Mouse (Mus musculus) c-Kit-negative CD71-positive TER-119-positive erythroid progenitor cells, embryonic 14.5 days (primary cell): Measurements from ENCODE around the gene Col24a1.
A peak's percentile ranks its signal among the peaks of the same experiment; 100 is the strongest.

Experiments used
- DNase-seq: peaks from one replicate; pipeline ENCODE4 v3.0.0-alpha.2; 2013; ENCODE audit warnings: low read depth, low spot score

The Col24a1 gene

GRCm38 (mm10) chr3:145559675-145560074 lies 267.4 kb downstream of the Col24a1 start:
- DNase-seq = no peak

- DNase-seq = no peak
These were observed 267.8 kb downstream of the Col24a1 start for GRCm38 (mm10) chr3:145560117-145560516.

GRCm38 (mm10) chr3:145574468-145574867 lies 282.2 kb downstream of the Col24a1 start:
- DNase-seq = no peak

- no peak for DNase-seq
These were observed 283.1 kb downstream of the Col24a1 start for GRCm38 (mm10) chr3:145575340-145575739.

DNA sequence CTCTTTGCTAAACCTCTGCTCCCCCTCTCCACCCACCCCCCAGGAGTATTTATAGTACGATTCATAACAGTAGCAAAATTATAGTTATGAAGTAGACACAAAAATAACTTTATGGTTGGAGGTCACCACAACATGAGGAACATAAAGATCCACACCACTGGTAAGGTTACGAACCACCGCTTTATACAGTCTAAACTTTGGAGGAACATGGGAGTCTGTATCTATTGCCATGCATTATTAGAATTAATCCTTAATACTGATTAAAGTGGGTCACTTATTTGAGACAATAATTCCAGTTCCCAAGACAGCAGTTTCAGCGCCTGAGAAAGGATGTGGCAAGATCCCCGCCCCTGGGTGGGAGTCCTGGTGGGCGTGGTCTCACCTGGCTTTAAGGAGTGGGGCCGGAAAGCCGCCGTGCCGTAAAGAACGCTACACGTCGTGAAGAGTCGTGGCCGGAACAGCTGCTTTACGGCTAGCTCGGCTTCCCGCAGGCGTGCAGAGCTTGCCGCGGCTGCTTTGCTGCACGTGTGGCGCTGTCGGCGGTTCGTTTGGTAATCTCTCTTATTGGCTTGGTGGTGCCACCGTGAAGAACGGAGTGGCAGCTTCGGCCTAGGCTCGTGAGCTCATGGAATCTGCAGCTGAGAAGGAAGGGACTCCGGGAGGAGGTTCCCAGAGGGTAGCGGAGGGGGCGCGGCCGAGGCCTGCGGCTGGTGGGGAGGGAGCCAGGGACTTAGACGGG lies 283.6 kb downstream of the Col24a1 start, which contains the start of gene Znhit6:
TSS of gene Znhit6 (plus strand) at position 463 of the 739 bp plus-strand sequence.
- DNase-seq = peak; percentile 72

DNA sequence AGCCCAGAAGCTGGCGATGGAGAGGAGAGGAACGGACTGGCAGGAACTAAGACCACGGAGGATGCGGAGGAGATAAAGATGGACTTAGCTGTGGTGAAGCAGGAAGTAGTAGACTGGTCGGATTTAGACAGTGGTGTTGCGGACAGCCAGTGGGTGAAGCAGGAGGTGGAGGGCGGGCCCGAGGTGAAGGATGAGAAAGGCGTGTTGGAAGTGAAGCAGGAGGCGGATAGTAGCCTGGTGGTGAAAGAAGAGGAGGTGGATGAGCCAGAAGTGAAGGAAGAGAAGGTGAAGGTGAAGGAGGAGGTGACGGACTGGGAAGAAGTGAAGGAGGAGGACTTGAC lies 284.2 kb downstream of the Col24a1 start:
- no peak for DNase-seq

GRCm38 (mm10) chr3:145576876-145577275 lies 284.6 kb downstream of the Col24a1 start:
- DNase-seq = no peak

- DNase-seq = no peak
These were observed 290.8 kb downstream of the Col24a1 start for GRCm38 (mm10) chr3:145583043-145583442.

DNA sequence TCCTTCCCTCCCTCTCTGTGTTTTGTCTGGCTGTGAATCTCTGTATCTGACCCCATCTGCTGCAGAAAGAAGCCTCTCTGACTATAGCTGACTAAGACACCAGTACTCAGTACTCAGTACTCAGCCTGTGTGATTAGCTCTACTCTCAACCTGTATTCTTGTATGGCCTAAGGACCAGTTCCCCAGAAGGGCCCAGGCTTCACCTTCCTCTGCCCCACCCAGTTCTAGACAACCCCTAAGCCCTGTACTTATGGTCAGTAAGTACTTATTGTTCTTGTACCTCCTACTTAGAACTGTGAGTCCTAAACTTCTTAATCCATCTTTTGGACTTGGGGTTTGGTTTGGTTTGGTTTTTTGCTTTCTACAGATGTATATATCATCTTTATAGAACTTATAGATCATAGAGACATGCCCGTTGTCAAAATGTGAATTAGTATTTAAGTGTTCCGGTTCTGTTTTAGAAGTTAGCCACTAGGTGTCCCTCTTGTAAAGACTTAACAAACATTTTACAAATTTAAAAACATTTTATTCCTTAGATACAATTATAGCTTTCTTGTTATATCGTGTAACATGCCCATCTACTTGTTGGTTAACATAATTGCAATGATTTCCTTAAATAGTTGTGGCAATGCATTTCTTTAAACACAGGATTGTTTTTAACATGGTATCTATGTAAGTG lies 291.4 kb downstream of the Col24a1 start:
- DNase-seq = no peak

- DNase-seq = peak; percentile 60
These were observed 298.3 kb downstream of the Col24a1 start for GRCm38 (mm10) chr3:145590562-145590961.

GRCm38 (mm10) chr3:145591841-145592542 lies 299.7 kb downstream of the Col24a1 start:
- DNase-seq = no peak

DNA sequence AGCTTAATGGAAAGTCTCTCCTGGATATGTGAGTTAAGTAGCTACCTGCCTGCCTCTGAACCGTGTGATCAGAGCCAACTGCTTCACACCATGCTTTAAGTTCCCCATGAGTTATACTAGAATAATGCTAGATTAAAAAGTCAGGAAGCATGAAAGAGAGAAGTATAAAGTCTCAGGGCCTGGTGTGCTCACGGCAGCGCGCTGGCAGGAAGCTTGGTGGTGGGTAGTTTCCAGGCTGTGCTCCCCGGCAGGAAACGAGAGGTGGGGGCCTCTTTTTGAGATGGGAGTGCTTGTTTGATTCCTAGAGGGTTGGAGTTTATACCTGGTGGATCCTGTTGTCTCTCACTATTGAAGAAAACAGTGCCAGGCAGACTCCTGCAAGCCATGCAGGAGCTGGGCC lies 303.1 kb downstream of the Col24a1 start:
- DNase-seq = no peak

- DNase-seq = no peak
These were observed 306.8 kb downstream of the Col24a1 start for GRCm38 (mm10) chr3:145599059-145599458.

- DNase-seq = no peak
These were observed 308.5 kb downstream of the Col24a1 start for GRCm38 (mm10) chr3:145600801-145601200.

GRCm38 (mm10) chr3:145601345-145601744 lies 309.1 kb downstream of the Col24a1 start:
- no peak for DNase-seq
